Mouse (Mus musculus): ENCODE data around the gene Ormdl1. TPM values are rescaled to one million over a fixed set of nuclear protein-coding genes. Genes with fewer than 3 reads are reported as not detected.
A peak's percentile ranks its signal among the peaks of the same experiment; 100 is the strongest.
"Not testable (repeated sequence)": the region's sequence is repeated elsewhere in the genome, so short reads cannot be mapped to it uniquely, and the experiment has no call there.

The Ormdl1 gene
- polyA plus RNA-seq, 1 experiment = 0.66 TPM

DNA sequence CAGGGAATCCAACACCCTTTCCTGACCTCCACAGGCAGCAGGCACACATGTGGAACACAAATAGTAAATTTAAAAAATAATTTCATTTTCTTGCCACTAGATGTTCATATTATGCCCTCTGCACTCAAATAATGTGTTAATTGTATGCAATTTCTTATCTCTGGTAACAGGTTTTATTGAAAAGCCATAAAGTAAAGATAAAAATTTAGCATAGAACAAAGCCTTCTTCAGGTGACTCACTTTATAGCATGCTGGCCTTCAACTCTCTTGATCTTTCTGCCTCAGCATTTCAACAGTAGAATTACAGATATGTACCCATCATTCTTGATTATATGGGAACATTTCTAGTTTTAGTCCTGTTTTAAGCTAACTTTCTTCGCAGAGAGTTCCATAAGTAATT, 27.4 kb downstream of the Ormdl1 start:
- peaks cover 63% of the 10 kb centered on the region for H3K36me3 ChIP-seq (replicated peaks; ENCODE audit: low read length)
- peaks cover 19% of the 10 kb centered on the region for H3K4me1 ChIP-seq
- no peaks in the 10 kb centered on the region for H3K9me3 ChIP-seq
- H3K4me3 ChIP-seq (replicated peaks) = no peak overlapping the region
- no peaks in the 10 kb centered on the region for H3K27me3 ChIP-seq (replicated peaks)
- no peak for TF ChIP-seq FLI1 (IDR thresholded peaks at IDR 0.05; ENCODE audit: low read length)
- no peak for TF ChIP-seq GATA1 (IDR thresholded peaks at IDR 0.05; ENCODE audit: borderline replicate concordance, low read length)

DNA sequence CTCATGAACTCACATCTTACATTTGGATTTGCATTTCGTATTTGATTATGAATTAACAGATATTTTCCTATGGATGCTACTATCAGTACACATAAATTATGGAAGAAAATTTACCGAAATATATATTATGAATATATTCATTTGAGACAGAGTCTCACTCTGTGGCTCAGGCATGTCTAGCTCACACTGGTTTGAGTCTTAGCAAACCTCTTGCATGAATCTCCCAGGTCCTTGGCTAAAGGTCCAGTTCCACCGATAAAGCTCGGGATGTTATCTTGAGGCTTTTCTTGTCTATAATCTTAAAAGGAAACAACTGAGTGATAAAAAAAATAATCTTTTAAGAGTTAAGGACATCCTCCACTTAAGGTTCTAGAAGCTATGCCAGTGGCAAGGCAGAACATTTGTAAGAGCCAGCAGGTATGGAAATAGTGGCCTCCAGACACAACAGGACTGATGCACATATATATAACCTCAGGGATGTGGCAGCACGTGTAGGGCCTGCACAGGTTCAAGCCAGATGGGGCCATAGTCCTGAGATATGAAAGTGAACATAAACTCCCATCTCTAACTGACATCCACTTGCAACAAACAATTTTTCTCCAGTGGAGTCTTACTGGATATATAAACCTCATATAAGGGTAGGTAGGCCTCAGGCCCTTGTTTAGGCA, 28.1 kb downstream of the Ormdl1 start:
- no peak overlapping the region for H3K4me3 ChIP-seq (replicated peaks)
- no peaks in the 10 kb centered on the region for H3K9me3 ChIP-seq
- H3K4me1 ChIP-seq = peaks cover 19% of the 10 kb centered on the region
- no peaks in the 10 kb centered on the region for H3K27me3 ChIP-seq (replicated peaks)
- TF ChIP-seq FLI1 (IDR thresholded peaks at IDR 0.05; ENCODE audit: low read length) (no peak), GATA1 (IDR thresholded peaks at IDR 0.05; ENCODE audit: borderline replicate concordance, low read length) (no peak)
- peaks cover 56% of the 10 kb centered on the region for H3K36me3 ChIP-seq (replicated peaks; ENCODE audit: low read length)

GRCm38 (mm10) chr1:53333527-53333926, 36.6 kb downstream of the Ormdl1 start:
- not testable (repeated sequence) for H3K27me3 ChIP-seq (replicated peaks); H3K36me3 ChIP-seq (replicated peaks; ENCODE audit: low read length); H3K9me3 ChIP-seq; H3K4me3 ChIP-seq (replicated peaks)
- H3K4me1 ChIP-seq = peaks cover 32% of the 10 kb centered on the region

DNA sequence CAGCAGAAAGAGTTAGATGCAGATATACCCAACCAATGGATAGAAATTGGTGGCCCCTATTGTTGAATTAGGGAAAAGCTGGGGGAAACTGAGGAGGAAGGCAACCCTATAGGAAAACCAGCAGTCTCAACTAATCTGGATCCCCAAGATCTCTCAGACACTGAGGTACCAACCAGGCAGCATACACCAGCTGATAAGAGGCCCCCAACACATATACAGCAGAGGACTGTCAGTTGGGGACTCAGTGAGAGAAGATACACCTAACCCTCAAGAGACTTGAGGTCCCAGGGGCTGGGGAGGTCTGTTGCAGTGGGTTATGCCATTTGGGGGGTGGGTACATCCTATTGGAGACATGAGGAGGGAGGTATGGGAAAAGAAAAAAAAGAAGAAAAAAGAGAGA, 38.6 kb downstream of the Ormdl1 start:
- Histone ChIP-seq H3K4me1 (peaks cover 32% of the 10 kb centered on the region), H3K4me3 (replicated peaks) (no peak overlapping the region), H3K9me3 (peaks cover 4% of the 10 kb centered on the region; the same call in 1 of the 2 replicates), H3K27me3 (replicated peaks) (no peaks in the 10 kb centered on the region), H3K36me3 (replicated peaks; ENCODE audit: low read length) (no peaks in the 10 kb centered on the region)
- no peak for TF ChIP-seq FLI1 (IDR thresholded peaks at IDR 0.05; ENCODE audit: low read length)

GRCm38 (mm10) chr1:53337403-53337802, 40.5 kb downstream of the Ormdl1 start:
- peaks cover 27% of the 10 kb centered on the region for H3K4me1 ChIP-seq
- H3K27me3 ChIP-seq (replicated peaks); H3K4me3 ChIP-seq (replicated peaks): not testable (repeated sequence)
- peaks cover 10% of the 10 kb centered on the region; the same call in 1 of the 2 replicates for H3K9me3 ChIP-seq
- H3K36me3 ChIP-seq (replicated peaks; ENCODE audit: low read length) = peaks cover 17% of the 10 kb centered on the region

GRCm38 (mm10) chr1:53341071-53341470, 44.2 kb downstream of the Ormdl1 start:
- Histone ChIP-seq H3K4me3 (replicated peaks) (no peak overlapping the region), H3K4me1 (no peaks in the 10 kb centered on the region), H3K27me3 (replicated peaks) (no peaks in the 10 kb centered on the region), H3K9me3 (0 out of 2 replicates have a peak, but pooled peaks cover 6% of the 10 kb centered on the region), H3K36me3 (replicated peaks; ENCODE audit: low read length) (peaks cover 51% of the 10 kb centered on the region)
- TF ChIP-seq GATA1 (IDR thresholded peaks at IDR 0.05; ENCODE audit: borderline replicate concordance, low read length) = no peak
- TF ChIP-seq FLI1 (IDR thresholded peaks at IDR 0.05; ENCODE audit: low read length) = no peak

DNA sequence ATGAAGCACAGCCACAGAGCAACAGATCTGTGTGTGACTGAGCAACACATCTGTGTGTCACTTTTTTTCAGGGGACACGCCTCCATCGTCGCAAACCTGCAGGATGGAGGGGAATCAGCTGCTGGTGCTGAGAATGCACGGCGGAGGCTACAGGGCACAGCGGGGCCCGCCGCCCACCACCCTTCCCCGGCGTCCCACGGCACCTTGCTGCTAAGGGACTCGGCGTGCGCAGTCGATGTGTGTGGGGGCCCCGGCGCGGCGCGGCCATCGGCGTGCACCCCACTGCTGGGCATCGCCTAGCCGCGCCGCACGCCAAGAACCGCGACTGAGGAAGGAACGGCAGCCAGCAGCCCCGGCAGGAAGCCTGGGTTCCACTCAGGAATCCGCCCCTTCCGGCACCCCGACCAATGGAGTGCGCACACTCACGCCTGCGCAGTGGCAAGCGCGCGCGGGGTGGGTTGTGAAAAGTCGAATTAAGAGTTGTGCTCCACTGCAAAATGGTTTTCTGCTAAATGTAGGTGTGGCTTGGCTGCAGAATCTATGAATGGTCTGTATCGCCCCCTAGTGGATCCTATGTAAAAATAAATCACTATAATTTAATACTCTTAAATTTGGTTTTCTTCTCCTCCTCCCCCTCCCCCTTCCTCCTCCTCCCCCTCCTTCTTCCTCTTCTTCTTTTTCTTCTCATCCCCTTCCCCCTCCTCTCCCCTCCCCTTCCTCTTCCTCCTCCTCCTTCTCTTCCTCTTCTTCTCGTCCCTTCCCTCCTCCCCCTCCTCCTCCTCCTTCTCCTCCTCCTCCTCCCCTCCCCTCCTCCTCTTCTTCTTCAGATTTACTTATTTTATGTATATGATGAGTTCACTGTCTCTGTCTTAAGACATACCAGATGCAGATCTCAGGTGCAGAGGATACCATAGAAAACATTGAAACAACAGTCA, 55.7 kb downstream of the Ormdl1 start, which contains the start of the genes Asdurf, Gm28551 and Asnsd1:
Asdurf (minus strand) TSS at position 293 of the 935 bp plus-strand sequence.
Gm28551 (minus strand) TSS at position 341 of the 935 bp plus-strand sequence.
Asnsd1 (minus strand) TSS at position 426 of the 935 bp plus-strand sequence.
- TF ChIP-seq GATA1 (IDR thresholded peaks at IDR 0.05; ENCODE audit: borderline replicate concordance, low read length) (no peak), FLI1 (IDR thresholded peaks at IDR 0.05; ENCODE audit: low read length) (no peak)
- Histone ChIP-seq H3K9me3 (no peaks in the 10 kb centered on the region), H3K4me1 (peaks cover 16% of the 10 kb centered on the region), H3K27me3 (replicated peaks) (no peaks in the 10 kb centered on the region), H3K36me3 (replicated peaks; ENCODE audit: low read length) (peaks cover 25% of the 10 kb centered on the region), H3K4me3 (replicated peaks) (peak within 1 kb of the TSS; percentile 100)

- Histone ChIP-seq H3K4me3 (replicated peaks) (no peak overlapping the region), H3K4me1 (peaks cover 5% of the 10 kb centered on the region; the same call in 1 of the 2 replicates), H3K27me3 (replicated peaks) (no peaks in the 10 kb centered on the region), H3K9me3 (no peaks in the 10 kb centered on the region), H3K36me3 (replicated peaks; ENCODE audit: low read length) (no peaks in the 10 kb centered on the region)
- TF ChIP-seq FLI1 (IDR thresholded peaks at IDR 0.05; ENCODE audit: low read length) = no peak
Measured at GRCm38 (mm10) chr1:53358988-53359387, 62.1 kb downstream of the Ormdl1 start.

Other genes with a start within 250 kb of the Ormdl1 start
- not detected in 2 replicates for gene Mstn, start 235.5 kb upstream of the Ormdl1 start, polyA plus RNA-seq (2012; ENCODE audit: insufficient read depth, low replicate concordance)
- not detected in 2 replicates for gene 1700019A02Rik, start 109.5 kb upstream of the Ormdl1 start, polyA plus RNA-seq (2012; ENCODE audit: insufficient read depth, low replicate concordance)
- 0.23 TPM in 1 of 2 replicates, not detected in the other for gene Pms1, start 77 bp upstream of the Ormdl1 start, polyA plus RNA-seq (2012; ENCODE audit: insufficient read depth, low replicate concordance)
- gene Gm28778, start within 50 bp of the Ormdl1 start, polyA plus RNA-seq (2012; ENCODE audit: insufficient read depth, low replicate concordance) = not detected in 2 replicates
- 0.89 TPM in 1 of 2 replicates, not detected in the other for gene Osgepl1, start 16.5 kb downstream of the Ormdl1 start, polyA plus RNA-seq (2012; ENCODE audit: insufficient read depth, low replicate concordance)
- 11.0 TPM in 1 of 2 replicates, not detected in the other for gene Asdurf, start 55.5 kb downstream of the Ormdl1 start, polyA plus RNA-seq (2012; ENCODE audit: insufficient read depth, low replicate concordance)
- gene Gm28551, start 55.6 kb downstream of the Ormdl1 start, polyA plus RNA-seq (2012; ENCODE audit: insufficient read depth, low replicate concordance) = not detected in 2 replicates
- 0.91 and 8.5 TPM in 2 replicates for gene Asnsd1, start 55.7 kb downstream of the Ormdl1 start, polyA plus RNA-seq (2012; ENCODE audit: insufficient read depth, low replicate concordance)

Data from megakaryocyte, embryonic 14.5 days (primary cell).